Mouse (Mus musculus): ENCODE data around the gene Galk2. TPM values are rescaled to one million over a fixed set of nuclear protein-coding genes. Genes with fewer than 3 reads are reported as not detected.

Gene Galk2
- total RNA-seq, 2 experiments from 2014 or later: 40.6 to 41.1 TPM

GRCm38 (mm10) chr2:125900797-125901410, 42.0 kb downstream of the Galk2 start:
- peak; percentile 18 for DNase-seq

- peak; percentile 14 for DNase-seq
Measured at GRCm38 (mm10) chr2:125901426-125901825, 42.5 kb downstream of the Galk2 start.

- DNase-seq: no peak
Measured at GRCm38 (mm10) chr2:125906407-125907066, 47.6 kb downstream of the Galk2 start.

- no peak for DNase-seq
Measured at GRCm38 (mm10) chr2:125907580-125908255, 48.8 kb downstream of the Galk2 start.

GRCm38 (mm10) chr2:125914167-125914566, 55.3 kb downstream of the Galk2 start:
- DNase-seq: no peak

- no peak for DNase-seq
Measured at GRCm38 (mm10) chr2:125914713-125915112, 55.8 kb downstream of the Galk2 start.

- DNase-seq: no peak
Measured at GRCm38 (mm10) chr2:125916652-125917296, 57.9 kb downstream of the Galk2 start.

GRCm38 (mm10) chr2:125917297-125917679, 58.4 kb downstream of the Galk2 start:
- DNase-seq: no peak

- DNase-seq: no peak
Measured at GRCm38 (mm10) chr2:125921273-125921672, 62.4 kb downstream of the Galk2 start.

GRCm38 (mm10) chr2:125922149-125922548, 63.2 kb downstream of the Galk2 start:
- no peak for DNase-seq

GRCm38 (mm10) chr2:125922877-125923276, 64.0 kb downstream of the Galk2 start:
- DNase-seq: peak; percentile 38

GRCm38 (mm10) chr2:125923346-125923745, 64.4 kb downstream of the Galk2 start:
- peak; percentile 65 for DNase-seq

- no peak for DNase-seq
Measured at GRCm38 (mm10) chr2:125924554-125924953, 65.6 kb downstream of the Galk2 start.

- DNase-seq: peak; percentile 19
Measured at GRCm38 (mm10) chr2:125925081-125925480, 66.2 kb downstream of the Galk2 start.

GRCm38 (mm10) chr2:125929396-125929795, 70.5 kb downstream of the Galk2 start:
- DNase-seq: no peak

- DNase-seq: no peak
Measured at GRCm38 (mm10) chr2:125929872-125930271, 71.0 kb downstream of the Galk2 start.

- no peak for DNase-seq
Measured at GRCm38 (mm10) chr2:125931193-125931592, 72.3 kb downstream of the Galk2 start.

- DNase-seq: no peak
Measured at GRCm38 (mm10) chr2:125932734-125933133, 73.8 kb downstream of the Galk2 start.

GRCm38 (mm10) chr2:125933977-125934376, 75.1 kb downstream of the Galk2 start:
- no peak for DNase-seq

- no peak for DNase-seq
Measured at GRCm38 (mm10) chr2:125936396-125936795, 77.5 kb downstream of the Galk2 start.

- no peak for DNase-seq
Measured at GRCm38 (mm10) chr2:125938993-125939642, 80.2 kb downstream of the Galk2 start.

GRCm38 (mm10) chr2:125941111-125941785, 82.3 kb downstream of the Galk2 start:
- peak; percentile 37 for DNase-seq
